Comparison of ENCODE assay signal across 15 mouse cellular contexts in genomic region chr10:30749807-30750206, GRCm38 (mm10). TPM values are rescaled to one million over a fixed set of nuclear protein-coding genes. Genes with fewer than 3 reads are reported as not detected.
DNase-seq lines count a peak whose midpoint lies in the region; ATAC-seq and TF ChIP-seq lines count a peak whose summit lies in the region.
"Had no signal": no experiment of that assay in that cellular context is flagged by ENCODE, and none has a peak within 500 bp of the region (broad histone marks: within the 10 kb centered on the region; RNA-seq: fewer than 3 reads in every experiment).

No protein-coding gene starts in this region.

- peaks cover 31% of the 10 kb centered on the region for H3K36me3 ChIP-seq in G1E (replicated peaks)
- 0 out of 2 replicates have a peak, but pooled peaks cover 3% of the 10 kb centered on the region for H3K36me3 ChIP-seq in midbrain, postnatal 0 days (ENCODE audit: insufficient read depth, low read length)
- H3K36me3 ChIP-seq: embryonic facial prominence, embryonic 15.5 days; hindbrain, embryonic 15.5 days; limb, embryonic 15.5 days; neural tube, embryonic 13.5 days had no signal

- H3K4me3 ChIP-seq in G1E (ENCODE audit: low read depth, low read length) = no peak overlapping the region; the same call in 1 of the 2 replicates
- H3K4me3 ChIP-seq in midbrain, postnatal 0 days (ENCODE audit: low read depth, low read length) = no peak overlapping the region
- no peak overlapping the region for H3K4me3 ChIP-seq in gastrocnemius, adult 2 months
- H3K4me3 ChIP-seq: embryonic facial prominence, embryonic 15.5 days; hindbrain, embryonic 15.5 days; limb, embryonic 15.5 days; neural tube, embryonic 13.5 days had no signal

- H3K27ac ChIP-seq in midbrain, postnatal 0 days (ENCODE audit: low read depth, low read length) = no peak overlapping the region
- H3K27ac ChIP-seq in gastrocnemius, adult 2 months = no peak overlapping the region
- H3K27ac ChIP-seq: embryonic facial prominence, embryonic 15.5 days; hindbrain, embryonic 15.5 days; kidney, postnatal 0 days; limb, embryonic 15.5 days; neural tube, embryonic 13.5 days had no signal

- H3K9ac ChIP-seq in midbrain, postnatal 0 days (replicated peaks; ENCODE audit: low read length, poor library complexity, severe bottlenecking) = no peak overlapping the region
- H3K9ac ChIP-seq: embryonic facial prominence, embryonic 15.5 days; hindbrain, embryonic 15.5 days; limb, embryonic 15.5 days; neural tube, embryonic 13.5 days had no signal

- intact Hi-C loops in gastrocnemius, adult 2 months (cut with DNase I) = no loop called here

- no peaks in the 10 kb centered on the region for H3K9me3 ChIP-seq in G1E (replicated peaks)
- no peaks in the 10 kb centered on the region for H3K9me3 ChIP-seq in midbrain, postnatal 0 days (ENCODE audit: low read length)
- H3K9me3 ChIP-seq: embryonic facial prominence, embryonic 15.5 days; hindbrain, embryonic 15.5 days; limb, embryonic 15.5 days; neural tube, embryonic 13.5 days had no signal

- WGBS in midbrain, postnatal 0 days = 95% methylated on average over 4 of the region's 4 CpGs

- no peaks in the 10 kb centered on the region for H3K27me3 ChIP-seq in G1E (ENCODE audit: insufficient read depth, low read length)
- no peaks in the 10 kb centered on the region for H3K27me3 ChIP-seq in midbrain, postnatal 0 days (ENCODE audit: insufficient read depth, low read length)
- H3K27me3 ChIP-seq: embryonic facial prominence, embryonic 15.5 days; hindbrain, embryonic 15.5 days; limb, embryonic 15.5 days; neural tube, embryonic 13.5 days had no signal

- DNase-seq in adrenal gland, postnatal 14 days = peak; percentile 31
- no peak for DNase-seq in adrenal gland, adult 8-10 months
- peak; percentile 7 for DNase-seq in G1E (ENCODE audit: low spot score)
- DNase-seq in gonadal fat pad, adult 2 months (ENCODE audit: low read depth) = peak; percentile 56
- peak; percentile 20 for DNase-seq in lung, postnatal 10 days
- no peak for DNase-seq in midbrain, postnatal 0 days (ENCODE audit: low spot score)
- no peak for DNase-seq in gastrocnemius, adult 2 months
- no peak for DNase-seq in frontal cortex, postnatal 14 days (ENCODE audit: low spot score in 2 of 2)
- DNase-seq: cerebellum, postnatal 25 days; midbrain, embryonic 14.5 days had no signal

- no peak overlapping the region for H3K4me2 ChIP-seq in midbrain, postnatal 0 days (ENCODE audit: low read depth, low read length, poor library complexity, severe bottlenecking)
- H3K4me2 ChIP-seq: embryonic facial prominence, embryonic 15.5 days; hindbrain, embryonic 15.5 days; limb, embryonic 15.5 days; neural tube, embryonic 13.5 days had no signal

- no peak for TF ChIP-seq CTCF in G1E (IDR thresholded peaks at IDR 0.05; ENCODE audit: low read depth, low read length)
- TF ChIP-seq CTCF in midbrain, postnatal 0 days (IDR thresholded peaks at IDR 0.05) = no peak
- TF ChIP-seq CTCF in gastrocnemius, adult 2 months (IDR thresholded peaks at IDR 0.05) = no peak

- peaks cover 67% of the 10 kb centered on the region for H3K4me1 ChIP-seq in G1E (ENCODE audit: insufficient read depth, low read depth, low read length)
- no peaks in the 10 kb centered on the region for H3K4me1 ChIP-seq in midbrain, postnatal 0 days (ENCODE audit: insufficient read depth, low read length)
- H3K4me1 ChIP-seq: embryonic facial prominence, embryonic 15.5 days; hindbrain, embryonic 15.5 days; limb, embryonic 15.5 days had no signal

- ATAC-seq in G1E (ENCODE audit: extremely low read depth, insufficient number of reproducible peaks, low FRiP score, poor library complexity, severe bottlenecking) = peak; percentile 79
- ATAC-seq in midbrain, postnatal 0 days (ENCODE audit: low FRiP score) = no peak

RNA-seq across cellular contexts. Expression of gene Ncoa7, which starts 53.3 kb away (rescaled TPM):
- 35.2 and 38.4 TPM in 2 replicates for total RNA-seq in adrenal gland, postnatal 14 days (2021)
- total RNA-seq in adrenal gland, adult 8-10 months (2022) = 10 to 100 TPM; 29.2 to 46.0 (median 37.0) TPM
- total RNA-seq in G1E (2014; fragmentation: Nextera tagmentation) (36.2 and 50.1 TPM in 2 replicates), G1E (2017) (15.4 and 16.6 TPM in 2 replicates)
- 16.3 and 18.0 TPM in 2 replicates for polyA plus RNA-seq in G1E (2012)
- polyA plus RNA-seq in gonadal fat pad, adult 2 months (2012; rRNA removed) = 3.8 and 4.6 TPM in 2 replicates
- 22.9 and 28.3 TPM in 2 replicates for total RNA-seq in midbrain, postnatal 0 days (2014; rRNA removed)
- polyA plus RNA-seq in midbrain, postnatal 0 days (2015; fragmentation: Nextera tagmentation; extraction: Ambion mirVana) = 21.7 and 25.8 TPM in 2 replicates
- total RNA-seq in gastrocnemius, adult 2 months (2021) = 1 to 10 TPM; 1.5 to 2.8 TPM

Comparison
In these comparisons a context has a peak if more than half of its experiments do, and no peak if none do; other contexts are left out.
1. DNase-seq: peak in adrenal gland, postnatal 14 days (single experiment), G1E (single experiment), gonadal fat pad, adult 2 months (single experiment) and lung, postnatal 10 days (single experiment); none in adrenal gland, adult 8-10 months (single experiment), midbrain, postnatal 0 days (single experiment), gastrocnemius, adult 2 months (single experiment) and frontal cortex, postnatal 14 days (0 of 2).